Mouse (Mus musculus) small intestine, adult 10 weeks (tissue): ENCODE measurements around the gene Iffo2. TPM values are rescaled to one million over a fixed set of nuclear protein-coding genes. Genes with fewer than 3 reads are reported as not detected.

Source experiments
- polyA plus RNA-seq: library from polyadenylated mRNA; stranded (reverse); fragments of 350-450 nt; fragmentation: Illumina TruSeq; extraction: RNeasy Lipid Tissue Mini Kit (QIAGEN cat#74804); gene quantifications from one replicate; pipeline ENCODE4 v1.2.3, GENCODE M21; 2014; ENCODE audit warnings: low replicate concordance

Iffo2 gene
- polyA plus RNA-seq = 1.0 TPM

GRCm38 (mm10) chr4:139530248-139530647 lies at the start of gene Iffo2:
Gene Iffo2 (plus strand): TSS chr4:139530548.

GRCm38 (mm10) chr4:139602357-139603244 lies 72.3 kb downstream of the Iffo2 start, which contains the start of gene Gm21969:
Gene Gm21969 (plus strand): TSS chr4:139603186.

GRCm38 (mm10) chr4:139622373-139623282 lies 92.3 kb downstream of the Iffo2 start, which contains the start of gene Aldh4a1:
Gene Aldh4a1 (plus strand): TSS chr4:139622866.

GRCm38 (mm10) chr4:139653238-139653637 lies 122.9 kb downstream of the Iffo2 start, which contains the start of gene Tas1r2:
Gene Tas1r2 (plus strand): TSS chr4:139653538.

Other genes with a start within 250 kb of the Iffo2 start
- gene Pqlc2, start 219.8 kb upstream of the Iffo2 start, polyA plus RNA-seq = 2.8 TPM
- gene Akr7a5, start 219.8 kb upstream of the Iffo2 start, polyA plus RNA-seq = 2.7 TPM
- gene Mrto4, start 178.0 kb upstream of the Iffo2 start, polyA plus RNA-seq = 4.0 TPM
- 3.1 TPM for gene Emc1, start 178.0 kb upstream of the Iffo2 start, polyA plus RNA-seq
- 1.3 TPM for gene Ubr4, start 177.9 kb upstream of the Iffo2 start, polyA plus RNA-seq
- not detected for gene Gm21969, start 72.6 kb downstream of the Iffo2 start, polyA plus RNA-seq
- 6.0 TPM for gene Aldh4a1, start 92.3 kb downstream of the Iffo2 start, polyA plus RNA-seq
- gene Tas1r2, start 123.0 kb downstream of the Iffo2 start, polyA plus RNA-seq = not detected